In genomic region chr10:45382637-45382958, GRCm38 (mm10) we compare ENCODE assay signal across 23 mouse cellular contexts.
"Had no signal": no experiment of that assay in that cellular context is flagged by ENCODE, and none has a peak within 500 bp of the region (broad histone marks: within the 10 kb centered on the region; RNA-seq: fewer than 3 reads in every experiment).

No protein-coding gene starts in this region.

- H3K36me3 ChIP-seq: limb, embryonic 13.5 days; lung, embryonic 15.5 days had no signal

- H3K4me2 ChIP-seq: limb, embryonic 13.5 days; liver, embryonic 12.5 days; liver, embryonic 15.5 days; lung, embryonic 15.5 days had no signal

- H3K4me3 ChIP-seq: layer of hippocampus, adult 2 months; limb, embryonic 10.5 days; limb, embryonic 13.5 days; liver, embryonic 12.5 days; liver, embryonic 15.5 days; lung, embryonic 15.5 days; megakaryocyte, embryonic 14.5 days had no signal

- H3K9ac ChIP-seq: limb, embryonic 13.5 days; liver, embryonic 12.5 days; liver, embryonic 15.5 days; lung, embryonic 15.5 days had no signal

- H3K27me3 ChIP-seq: limb, embryonic 13.5 days; liver, embryonic 12.5 days; liver, embryonic 15.5 days; lung, embryonic 15.5 days; megakaryocyte, embryonic 14.5 days had no signal

- H3K27ac ChIP-seq: kidney, postnatal 0 days; layer of hippocampus, adult 2 months; limb, embryonic 10.5 days; limb, embryonic 13.5 days; liver, embryonic 12.5 days; liver, embryonic 15.5 days; lung, embryonic 15.5 days; stomach, postnatal 0 days had no signal

- H3K9me3 ChIP-seq: limb, embryonic 10.5 days; limb, embryonic 13.5 days; liver, embryonic 12.5 days; liver, embryonic 15.5 days; lung, embryonic 15.5 days; megakaryocyte, embryonic 14.5 days had no signal

- ATAC-seq: intestine, postnatal 0 days; liver, embryonic 12.5 days had no signal

- H3K4me1 ChIP-seq: limb, embryonic 10.5 days; limb, embryonic 13.5 days; lung, embryonic 15.5 days had no signal

- DNase-seq: kidney, adult 2 months; kidney, postnatal 25 days; layer of hippocampus, adult 9-11 months; liver; lung, adult 18-20 months; lung, postnatal 10 days; lung, postnatal 36 days; right cerebral cortex, adult 18-20 months; right cerebral cortex, postnatal 14 days; right cerebral cortex, postnatal 4 days; thymus, adult 2 months; thymus, postnatal 14 days; thymus, postnatal 4 days had no signal
